Mouse (Mus musculus): ENCODE measurements at regions not wholly inside any gene's neighbourhood (a gene's known extent, or its start where the extent isn't known, plus 50 kb on each side); places are given as distances from the start of the nearest gene placed in this dataset.

DNA sequence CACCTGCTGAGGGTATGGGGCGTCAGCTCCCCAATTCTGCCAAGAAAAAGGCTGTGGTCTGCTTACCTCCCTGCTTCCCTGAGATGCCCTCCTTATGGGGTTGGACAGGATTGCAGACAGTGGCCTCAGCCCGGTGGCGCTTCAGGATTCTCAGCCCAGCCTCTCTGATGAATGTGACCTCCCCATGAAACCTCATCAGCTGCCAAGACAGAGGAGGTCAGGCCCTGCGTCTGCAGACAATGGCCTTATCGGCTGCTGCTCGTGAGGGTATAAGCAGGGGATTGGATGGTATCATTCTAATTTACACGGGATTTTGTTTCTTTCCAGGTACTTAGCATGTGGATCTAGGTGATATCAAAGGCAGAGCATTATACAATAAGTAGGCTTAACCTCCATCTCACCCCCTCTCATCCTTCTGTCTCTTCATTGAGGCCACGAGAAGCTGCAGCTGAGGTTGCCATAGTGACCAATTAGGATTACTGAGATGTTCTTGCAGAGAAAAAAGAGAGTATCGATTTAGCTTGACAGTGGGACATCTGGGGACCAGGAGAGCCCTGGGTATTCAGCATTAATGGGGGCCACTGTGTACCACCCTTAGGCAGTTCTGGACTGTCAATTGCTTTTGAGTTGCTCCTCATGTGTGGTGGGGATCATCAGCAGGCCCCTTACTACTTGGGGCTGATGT lies 327.6 kb upstream of the 4931429L15Rik start:
- no peak overlapping the region for H3K9ac ChIP-seq
- ATAC-seq (ENCODE audit: low FRiP score, low read depth), result 0 out of 2 replicates have a peak, but pooled peaks have one; percentile 35
- H3K9me3 ChIP-seq, result no peaks in the 10 kb centered on the region
- H3K4me3 ChIP-seq, result no peak overlapping the region
- no peak overlapping the region for H3K4me2 ChIP-seq
- peaks cover 21% of the 10 kb centered on the region for H3K4me1 ChIP-seq (replicated peaks)
- no peaks in the 10 kb centered on the region for H3K27me3 ChIP-seq
- no peaks in the 10 kb centered on the region for H3K36me3 ChIP-seq
- 22% methylated on average over 9 of the region's 9 CpGs for WGBS
- H3K27ac ChIP-seq (replicated peaks), result peak overlapping the region; percentile 4; the same call in 1 of the 2 replicates

DNA sequence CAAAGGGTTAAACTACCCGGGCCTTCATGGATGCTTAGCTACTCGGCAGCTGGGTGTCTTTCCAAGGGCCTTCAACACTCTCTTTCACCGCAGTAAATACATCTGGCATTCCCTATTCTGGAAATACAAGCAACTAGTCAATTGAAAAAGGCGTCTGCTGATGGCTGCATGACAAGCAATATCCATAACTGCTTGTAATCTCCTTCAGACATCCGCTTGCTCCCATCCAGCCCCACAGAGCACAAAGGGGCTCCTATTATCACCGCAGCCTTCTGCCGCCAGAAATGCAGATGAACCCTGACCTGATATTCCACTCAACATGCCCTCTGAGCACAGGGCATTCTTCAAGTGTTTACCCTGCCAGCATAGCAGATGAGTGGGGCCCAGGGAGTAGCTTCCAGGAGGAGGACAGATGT lies 325.7 kb upstream of the 4931429L15Rik start:
- 14% methylated on average over 7 of the region's 7 CpGs for WGBS
- no peaks in the 10 kb centered on the region for H3K27me3 ChIP-seq
- H3K27ac ChIP-seq (replicated peaks), result 0 out of 2 replicates have a peak overlapping the region, but pooled peaks have one; percentile 23
- H3K9ac ChIP-seq, result no peak overlapping the region
- no peak overlapping the region for H3K4me3 ChIP-seq
- peaks cover 21% of the 10 kb centered on the region for H3K4me1 ChIP-seq (replicated peaks)
- no peaks in the 10 kb centered on the region for H3K9me3 ChIP-seq
- ATAC-seq (ENCODE audit: low FRiP score, low read depth), result no peak
- H3K4me2 ChIP-seq, result no peak overlapping the region
- H3K36me3 ChIP-seq, result no peaks in the 10 kb centered on the region

DNA sequence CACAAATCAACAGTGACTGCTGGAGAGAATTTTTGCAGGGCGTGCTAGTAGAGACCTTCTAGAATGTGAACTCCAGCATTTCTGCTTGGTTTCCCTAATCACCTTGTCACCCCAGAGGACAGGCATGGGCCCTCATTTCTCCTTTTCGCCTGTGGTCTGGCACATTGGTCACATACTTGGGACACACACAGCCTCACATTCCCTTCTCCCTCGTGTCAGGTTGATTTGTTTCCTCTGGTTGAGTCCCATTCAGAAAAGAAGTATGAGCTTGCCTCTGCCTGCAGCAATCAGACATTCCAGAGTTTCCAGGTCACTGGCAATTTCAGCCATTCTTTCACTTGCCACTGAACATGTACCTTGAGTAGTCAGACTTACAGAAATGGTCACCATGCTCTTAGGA lies 323.8 kb upstream of the 4931429L15Rik start:
- ATAC-seq (ENCODE audit: low FRiP score, low read depth), result no peak
- WGBS, result 60% methylated on average over 3 of the region's 3 CpGs
- Histone ChIP-seq H3K9ac (no peak overlapping the region), H3K4me1 (replicated peaks) (peaks cover 21% of the 10 kb centered on the region), H3K9me3 (no peaks in the 10 kb centered on the region), H3K36me3 (no peaks in the 10 kb centered on the region), H3K4me2 (no peak overlapping the region), H3K4me3 (no peak overlapping the region), H3K27me3 (no peaks in the 10 kb centered on the region), H3K27ac (replicated peaks) (no peak overlapping the region)

DNA sequence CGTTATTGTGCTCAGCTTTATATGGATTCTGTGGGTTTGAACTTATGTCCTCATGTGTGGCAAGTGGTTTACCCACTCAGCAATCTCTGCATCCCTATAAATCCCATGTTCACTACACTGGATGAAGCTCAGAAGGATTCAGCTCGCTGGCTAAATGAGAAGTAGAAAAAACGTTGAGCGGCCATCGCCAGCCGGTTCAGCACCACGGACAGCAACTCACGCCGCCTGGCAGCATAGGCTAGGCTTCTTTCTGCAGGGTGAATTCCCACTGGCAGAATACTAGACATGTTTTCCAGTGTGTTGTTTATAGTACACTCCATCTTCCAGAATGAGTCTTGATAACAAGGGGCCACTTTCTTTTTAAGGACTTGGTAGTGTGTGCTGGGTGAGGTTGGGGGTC lies 322.9 kb upstream of the 4931429L15Rik start:
- peaks cover 18% of the 10 kb centered on the region for H3K4me1 ChIP-seq (replicated peaks)
- 5% methylated on average over 9 of the region's 9 CpGs for WGBS
- no peak overlapping the region for H3K9ac ChIP-seq
- H3K27ac ChIP-seq (replicated peaks), result no peak overlapping the region
- H3K27me3 ChIP-seq, result no peaks in the 10 kb centered on the region
- ATAC-seq (ENCODE audit: low FRiP score, low read depth), result no peak
- H3K4me3 ChIP-seq, result no peak overlapping the region
- no peak overlapping the region for H3K4me2 ChIP-seq
- H3K9me3 ChIP-seq, result no peaks in the 10 kb centered on the region
- H3K36me3 ChIP-seq, result no peaks in the 10 kb centered on the region

DNA sequence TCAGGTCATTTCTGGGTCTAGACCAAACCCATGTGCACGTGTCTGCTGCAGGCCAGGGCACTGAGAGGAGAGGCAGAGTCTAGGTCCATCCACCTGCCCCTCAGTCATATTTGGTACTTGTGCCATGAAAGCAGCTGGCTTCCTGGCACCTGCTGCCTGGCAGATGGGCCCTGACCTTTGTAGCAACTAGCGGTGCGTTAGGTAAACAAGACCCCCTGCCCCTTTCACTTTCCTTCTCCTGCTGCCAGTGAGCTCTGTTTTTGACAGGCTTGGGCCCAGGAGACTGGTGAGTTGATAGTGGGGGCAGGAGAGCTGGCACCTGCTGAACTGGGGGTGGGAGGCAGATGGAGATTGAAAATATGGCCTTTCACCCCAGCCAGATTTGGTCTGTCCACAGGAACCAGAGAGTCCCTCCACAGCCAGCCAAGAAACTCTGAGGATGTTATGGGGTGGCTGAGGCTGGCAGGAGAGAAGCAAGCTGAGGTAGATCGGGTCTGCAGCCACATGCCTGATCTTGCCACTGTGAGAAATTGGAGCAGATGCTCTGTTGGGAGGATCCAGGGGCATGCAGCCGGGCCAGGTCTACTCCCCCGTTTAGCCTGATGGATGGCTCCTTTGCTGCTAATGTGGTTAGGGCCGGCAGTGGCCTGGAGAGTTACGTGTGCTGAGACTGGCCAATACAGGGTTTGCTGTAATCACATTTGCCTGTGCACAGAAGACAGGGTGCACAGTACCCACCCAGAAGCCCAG lies 316.6 kb upstream of the 4931429L15Rik start:
- Histone ChIP-seq H3K9ac (no peak overlapping the region), H3K9me3 (no peaks in the 10 kb centered on the region), H3K27ac (replicated peaks) (no peak overlapping the region), H3K4me2 (no peak overlapping the region), H3K4me3 (no peak overlapping the region), H3K27me3 (no peaks in the 10 kb centered on the region), H3K4me1 (replicated peaks) (peaks cover 13% of the 10 kb centered on the region; the same call in 1 of the 2 replicates), H3K36me3 (no peaks in the 10 kb centered on the region)
- ATAC-seq (ENCODE audit: low FRiP score, low read depth), result peak; percentile 77
- WGBS, result 33% methylated on average over 8 of the region's 8 CpGs

DNA sequence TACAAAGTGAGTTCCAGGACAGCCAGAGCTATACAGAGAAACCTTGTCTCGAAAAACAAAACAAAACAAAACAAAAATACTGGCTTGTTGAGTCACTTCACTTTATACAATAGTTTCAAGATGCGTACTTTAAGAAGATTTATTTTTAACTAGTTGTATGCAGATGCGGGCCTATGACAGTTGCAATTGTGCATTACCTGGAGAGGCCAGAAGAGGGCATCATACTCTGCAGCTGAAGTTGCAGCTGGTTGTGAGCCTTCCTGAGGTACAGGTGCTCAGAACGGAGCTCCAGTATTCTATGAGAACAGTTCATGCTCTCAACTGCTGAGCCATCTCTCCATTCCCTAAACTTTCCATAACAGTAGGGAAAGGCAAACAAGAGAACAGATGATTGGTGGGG lies 314.2 kb upstream of the 4931429L15Rik start:
- Histone ChIP-seq H3K9ac (no peak overlapping the region), H3K27ac (replicated peaks) (no peak overlapping the region), H3K4me2 (no peak overlapping the region), H3K4me1 (replicated peaks) (peaks cover 13% of the 10 kb centered on the region; the same call in 1 of the 2 replicates), H3K4me3 (no peak overlapping the region), H3K9me3 (no peaks in the 10 kb centered on the region), H3K27me3 (no peaks in the 10 kb centered on the region), H3K36me3 (no peaks in the 10 kb centered on the region)
- ATAC-seq (ENCODE audit: low FRiP score, low read depth), result no peak
- WGBS, result 78% methylated on average over 4 of the region's 4 CpGs

DNA sequence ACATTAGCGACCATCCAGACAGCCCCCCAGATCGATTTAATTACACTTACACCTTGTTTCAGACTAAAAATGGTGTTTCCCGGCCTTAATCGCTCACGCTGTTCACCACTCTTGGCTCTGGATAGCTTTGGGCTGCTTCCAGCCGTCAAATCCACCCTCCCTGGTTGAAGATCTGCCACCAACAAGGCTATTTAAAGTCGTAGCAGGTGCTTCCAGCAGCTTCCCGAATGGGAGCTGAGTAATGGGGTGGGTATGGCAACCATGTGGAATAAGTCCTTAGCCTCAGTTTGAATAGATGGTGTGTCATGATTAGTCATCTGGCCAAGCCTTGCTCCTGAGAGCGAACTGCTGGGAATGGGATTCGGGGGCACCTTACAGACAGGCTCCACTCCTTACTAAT lies 312.8 kb upstream of the 4931429L15Rik start:
- Histone ChIP-seq H3K27ac (replicated peaks) (no peak overlapping the region), H3K27me3 (no peaks in the 10 kb centered on the region), H3K9me3 (no peaks in the 10 kb centered on the region), H3K4me2 (no peak overlapping the region), H3K4me3 (no peak overlapping the region), H3K36me3 (no peaks in the 10 kb centered on the region), H3K4me1 (replicated peaks) (peaks cover 13% of the 10 kb centered on the region; the same call in 1 of the 2 replicates), H3K9ac (no peak overlapping the region)
- 63% methylated on average over 10 of the region's 10 CpGs for WGBS
- no peak for ATAC-seq (ENCODE audit: low FRiP score, low read depth)

DNA sequence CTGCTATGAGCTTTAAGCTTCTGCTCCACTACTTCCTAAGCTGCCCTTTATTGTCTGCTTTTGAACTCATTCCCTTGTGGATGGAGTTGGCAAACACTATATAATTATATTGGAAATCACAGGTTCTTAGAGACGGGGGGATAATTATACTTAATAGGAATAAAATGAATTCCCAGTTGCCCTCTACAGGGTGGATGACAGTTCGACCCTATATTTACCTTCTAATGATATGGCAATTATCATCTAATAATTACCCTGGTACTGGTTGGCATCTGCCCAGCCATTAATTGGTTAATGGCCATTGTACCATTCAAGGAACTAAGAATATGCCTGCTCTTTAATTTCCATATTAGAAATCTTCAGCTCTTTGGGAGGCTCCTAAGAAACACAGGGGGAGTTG lies 302.5 kb upstream of the 4931429L15Rik start:
- Histone ChIP-seq H3K4me3 (no peak overlapping the region), H3K9ac (no peak overlapping the region), H3K27ac (replicated peaks) (no peak overlapping the region), H3K9me3 (no peaks in the 10 kb centered on the region), H3K27me3 (no peaks in the 10 kb centered on the region), H3K4me1 (replicated peaks) (no peaks in the 10 kb centered on the region), H3K4me2 (no peak overlapping the region), H3K36me3 (no peaks in the 10 kb centered on the region)
- ATAC-seq (ENCODE audit: low FRiP score, low read depth), result no peak
- 63% methylated on average over 2 of the region's 2 CpGs for WGBS

DNA sequence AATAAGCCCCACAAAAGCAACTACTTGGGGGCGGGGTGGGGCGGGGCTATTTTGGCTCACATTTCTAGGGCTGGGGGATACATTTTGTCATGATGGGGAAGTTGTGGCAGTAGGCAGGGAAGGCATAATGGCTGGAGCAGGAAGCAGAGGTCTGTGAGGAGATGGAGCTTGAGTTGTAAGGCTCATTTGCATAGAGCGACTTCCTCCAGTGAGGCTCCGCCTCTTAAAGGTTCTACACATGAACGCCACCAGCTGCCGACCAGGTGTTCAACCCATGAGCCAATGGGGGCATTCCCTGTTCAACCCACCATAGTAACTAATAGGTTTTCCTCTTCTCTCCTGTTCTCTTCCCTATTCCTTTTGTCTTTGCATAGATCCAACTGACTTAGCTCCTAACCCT lies 302.1 kb upstream of the 4931429L15Rik start:
- Histone ChIP-seq H3K4me1 (replicated peaks) (no peaks in the 10 kb centered on the region), H3K9ac (no peak overlapping the region), H3K36me3 (no peaks in the 10 kb centered on the region), H3K9me3 (no peaks in the 10 kb centered on the region), H3K27ac (replicated peaks) (no peak overlapping the region), H3K27me3 (no peaks in the 10 kb centered on the region), H3K4me3 (no peak overlapping the region), H3K4me2 (no peak overlapping the region)
- WGBS, result 92% methylated on average over 6 of the region's 6 CpGs
- ATAC-seq (ENCODE audit: low FRiP score, low read depth), result no peak

DNA sequence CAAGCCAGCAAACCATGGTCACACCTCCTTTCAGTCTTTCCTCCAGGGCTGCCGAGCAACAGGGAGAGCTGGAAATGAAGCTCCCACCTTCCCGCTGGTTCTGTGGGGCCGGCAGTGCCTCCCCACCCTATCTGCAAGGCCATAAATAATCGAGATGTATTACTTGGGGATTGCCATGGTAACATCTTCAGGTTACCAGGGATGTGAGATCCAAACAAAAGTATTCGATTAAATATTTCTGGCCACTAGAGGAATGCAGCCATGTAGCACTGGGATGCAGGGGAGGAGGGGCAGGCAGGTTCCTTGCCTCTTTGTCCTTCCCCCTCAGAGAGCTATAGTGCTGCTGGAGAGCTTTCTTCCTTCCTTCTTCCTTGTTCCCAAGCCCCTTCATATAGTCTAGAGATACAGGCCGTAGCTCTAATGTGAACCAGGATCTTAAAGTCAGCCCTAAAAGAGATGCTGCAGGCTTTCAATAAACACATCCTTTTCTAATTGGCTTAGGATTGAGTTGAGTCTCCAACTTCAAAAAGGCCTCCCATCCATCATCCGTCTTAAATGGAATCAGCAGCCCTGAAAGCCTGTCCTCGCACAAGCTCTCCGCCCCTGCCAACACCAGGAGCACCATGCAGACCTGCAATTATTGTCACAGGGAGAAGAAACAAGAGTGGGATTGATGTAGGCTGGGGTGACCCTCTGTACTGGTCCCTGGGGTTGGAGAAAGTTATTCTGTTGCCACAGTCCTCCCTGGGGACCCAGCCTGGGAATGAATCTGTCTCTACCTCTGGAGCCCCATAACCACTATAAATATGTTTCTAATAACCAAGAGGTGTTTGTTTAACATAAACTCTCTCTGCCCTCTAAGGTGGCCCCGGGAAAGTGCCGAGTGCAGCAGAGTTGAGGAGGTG lies 290.6 kb upstream of the 4931429L15Rik start:
- H3K4me3 ChIP-seq, result no peak overlapping the region
- peaks cover 14% of the 10 kb centered on the region for H3K4me1 ChIP-seq (replicated peaks)
- no peaks in the 10 kb centered on the region for H3K36me3 ChIP-seq
- H3K27me3 ChIP-seq, result no peaks in the 10 kb centered on the region
- peak; percentile 50; the same call in 1 of the 2 replicates for ATAC-seq (ENCODE audit: low FRiP score, low read depth)
- 14% methylated on average over 11 of the region's 11 CpGs for WGBS
- 0 out of 2 replicates have a peak overlapping the region, but pooled peaks have one; percentile 37 for H3K27ac ChIP-seq (replicated peaks)
- H3K4me2 ChIP-seq, result no peak overlapping the region
- no peaks in the 10 kb centered on the region for H3K9me3 ChIP-seq
- no peak overlapping the region for H3K9ac ChIP-seq

DNA sequence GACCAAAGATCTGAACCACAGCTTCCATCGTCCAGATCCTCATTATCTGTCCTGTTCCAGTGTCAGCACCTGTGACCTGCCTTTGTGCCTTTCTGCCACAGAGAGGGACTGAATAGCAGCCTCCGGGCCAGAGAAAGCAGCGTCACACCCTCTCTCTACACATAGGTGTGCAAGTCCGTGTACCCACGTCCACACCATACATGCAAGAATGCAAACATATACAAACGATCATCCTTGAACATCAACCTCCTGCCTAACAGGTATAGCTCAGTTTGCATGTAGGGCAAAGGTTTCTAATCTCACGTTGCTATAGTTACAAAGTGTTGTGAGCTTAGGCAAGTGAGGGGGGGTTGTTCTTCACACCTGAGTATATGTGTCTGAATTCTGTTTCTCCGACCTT lies 288.9 kb upstream of the 4931429L15Rik start:
- Histone ChIP-seq H3K27me3 (no peaks in the 10 kb centered on the region), H3K4me3 (no peak overlapping the region), H3K27ac (replicated peaks) (no peak overlapping the region), H3K36me3 (no peaks in the 10 kb centered on the region), H3K4me1 (replicated peaks) (peaks cover 14% of the 10 kb centered on the region), H3K4me2 (no peak overlapping the region), H3K9me3 (no peaks in the 10 kb centered on the region), H3K9ac (no peak overlapping the region)
- no peak for ATAC-seq (ENCODE audit: low FRiP score, low read depth)
- WGBS, result 81% methylated on average over 8 of the region's 8 CpGs

DNA sequence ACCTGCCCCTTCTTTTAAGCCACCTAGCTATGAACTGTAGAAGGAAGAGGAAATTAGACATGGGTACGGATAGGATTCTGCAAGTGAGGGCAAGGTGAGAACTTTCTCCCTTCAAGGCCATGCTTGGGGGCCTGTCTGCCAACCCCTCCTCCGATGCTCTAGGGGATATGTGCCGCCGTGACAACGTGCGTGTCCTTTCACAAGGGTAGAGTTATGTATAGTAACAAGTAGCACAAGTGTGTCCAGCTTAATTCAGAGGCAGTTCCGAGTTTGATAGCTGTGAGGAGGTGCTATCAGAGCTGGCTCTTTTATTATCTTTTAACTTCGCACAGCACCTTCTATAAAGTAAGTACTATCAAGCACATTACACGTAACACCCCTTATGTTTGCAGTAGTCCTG lies 281.0 kb upstream of the 4931429L15Rik start:
- H3K27me3 ChIP-seq, result no peaks in the 10 kb centered on the region
- WGBS, result 85% methylated on average over 9 of the region's 9 CpGs
- H3K9ac ChIP-seq, result no peak overlapping the region

More for the DNA sequence above, 281.0 kb upstream of the 4931429L15Rik start:
- peaks cover 36% of the 10 kb centered on the region for H3K4me1 ChIP-seq (replicated peaks)
- no peak overlapping the region for H3K4me2 ChIP-seq
- H3K9me3 ChIP-seq, result no peaks in the 10 kb centered on the region
- ATAC-seq (ENCODE audit: low FRiP score, low read depth), result no peak
- H3K27ac ChIP-seq (replicated peaks), result peak overlapping the region; percentile 15; the same call in 1 of the 2 replicates
- no peaks in the 10 kb centered on the region for H3K36me3 ChIP-seq
- no peak overlapping the region for H3K4me3 ChIP-seq
